Mouse (Mus musculus) c-Kit-positive CD71-positive TER-119-positive erythroid progenitor cells, embryonic 14.5 days (primary cell): Measurements from ENCODE around the gene Fam186a.
"Not testable (repeated sequence)": the region's sequence is repeated elsewhere in the genome, so short reads cannot be mapped to it uniquely, and the experiment has no call there.

ENCODE experiments used
- DNase-seq: peaks from one replicate; pipeline ENCODE4 v3.0.0-alpha.2; 2013; ENCODE audit warnings: low spot score

Gene Fam186a

GRCm38 (mm10) chr15:99966961-99967360 is at the start of gene Fam186a:
Fam186a (minus strand) TSS chr15:99967061.
- DNase-seq, result no peak

- DNase-seq, result no peak
These were observed 39.3 kb upstream of the Fam186a start for GRCm38 (mm10) chr15:100006180-100006579.

- DNase-seq, result no peak
These were observed 37.9 kb upstream of the Fam186a start for GRCm38 (mm10) chr15:100004677-100005273.

GRCm38 (mm10) chr15:99999390-99999789 is 32.5 kb upstream of the Fam186a start:
- no peak for DNase-seq

GRCm38 (mm10) chr15:99997114-99997804 is 30.4 kb upstream of the Fam186a start:
- no peak for DNase-seq

- DNase-seq, result no peak
These were observed 26.2 kb upstream of the Fam186a start for GRCm38 (mm10) chr15:99993100-99993499.

- DNase-seq, result no peak
These were observed 12.9 kb upstream of the Fam186a start for GRCm38 (mm10) chr15:99979715-99980114.

GRCm38 (mm10) chr15:99979266-99979665 is 12.4 kb upstream of the Fam186a start:
- DNase-seq, result no peak

- not testable (repeated sequence) for DNase-seq
These were observed 9.3 kb upstream of the Fam186a start for GRCm38 (mm10) chr15:99976121-99976520.

GRCm38 (mm10) chr15:99974476-99975220 is 7.8 kb upstream of the Fam186a start:
- no peak for DNase-seq

GRCm38 (mm10) chr15:99972989-99973911 is 6.4 kb upstream of the Fam186a start:
- DNase-seq, result peak; percentile 62

- DNase-seq, result peak; percentile 92
These were observed 5.6 kb upstream of the Fam186a start for GRCm38 (mm10) chr15:99972361-99972988.

GRCm38 (mm10) chr15:99970606-99971005 is 3.7 kb upstream of the Fam186a start:
- no peak for DNase-seq

GRCm38 (mm10) chr15:99969765-99970164 is 2.9 kb upstream of the Fam186a start, which contains the start of gene Larp4:
Larp4 (plus strand) TSS chr15:99970065.
- DNase-seq, result not testable (repeated sequence)

- no peak for DNase-seq
These were observed 1.6 kb downstream of the Fam186a start for GRCm38 (mm10) chr15:99965103-99965775.

GRCm38 (mm10) chr15:99955324-99955723 is 11.5 kb downstream of the Fam186a start:
- no peak for DNase-seq

GRCm38 (mm10) chr15:99940970-99941630 is 25.8 kb downstream of the Fam186a start:
- DNase-seq, result no peak

- no peak for DNase-seq
These were observed 26.4 kb downstream of the Fam186a start for GRCm38 (mm10) chr15:99940426-99940825.

- no peak for DNase-seq
These were observed 29.0 kb downstream of the Fam186a start for GRCm38 (mm10) chr15:99937841-99938240.

- no peak for DNase-seq
These were observed 30.2 kb downstream of the Fam186a start for GRCm38 (mm10) chr15:99936659-99937058.
